Mouse (Mus musculus): ENCODE data around the gene Kbtbd12. TPM values are rescaled to one million over a fixed set of nuclear protein-coding genes. Genes with fewer than 3 reads are reported as not detected.

Gene Kbtbd12
- polyA plus RNA-seq (2015; fragmentation: Nextera tagmentation; extraction: Ambion mirVana): 1.3 and 2.4 TPM in 2 replicates

GRCm38 (mm10) chr6:88637611-88638301 lies at the start of gene Kbtbd12:
Kbtbd12 (minus strand) TSS chr6:88637950.

GRCm38 (mm10) chr6:88518404-88519263 lies 119.1 kb downstream of the Kbtbd12 start, which contains the start of gene Sec61a1:
Sec61a1 (minus strand) TSS chr6:88518905.

Other genes starting within 250 kb of the Kbtbd12 start
- 20.3 and 22.7 TPM in 2 replicates for gene Eefsec, start 191.4 kb downstream of the Kbtbd12 start, polyA plus RNA-seq (2015; fragmentation: Nextera tagmentation; extraction: Ambion mirVana)
- gene Ruvbl1, start 172.5 kb downstream of the Kbtbd12 start, polyA plus RNA-seq (2015; fragmentation: Nextera tagmentation; extraction: Ambion mirVana): 83.4 and 84.4 TPM in 2 replicates
- gene Sec61a1, start 119.0 kb downstream of the Kbtbd12 start, polyA plus RNA-seq (2015; fragmentation: Nextera tagmentation; extraction: Ambion mirVana): 77.2 and 85.7 TPM in 2 replicates
- gene Mgll, start 86.5 kb upstream of the Kbtbd12 start, polyA plus RNA-seq (2015; fragmentation: Nextera tagmentation; extraction: Ambion mirVana): 105 and 111 TPM in 2 replicates
- 77.5 and 88.3 TPM in 2 replicates for gene Abtb1, start 204.0 kb upstream of the Kbtbd12 start, polyA plus RNA-seq (2015; fragmentation: Nextera tagmentation; extraction: Ambion mirVana)
- gene Podxl2, start 237.1 kb upstream of the Kbtbd12 start, polyA plus RNA-seq (2015; fragmentation: Nextera tagmentation; extraction: Ambion mirVana): 11.8 and 20.1 TPM in 2 replicates